Mouse (Mus musculus): ENCODE measurements around the gene Engase. TPM values are rescaled to one million over a fixed set of nuclear protein-coding genes. Genes with fewer than 3 reads are reported as not detected.
A peak's percentile ranks its signal among the peaks of the same experiment; 100 is the strongest.

Engase gene
- polyA plus RNA-seq, 1 experiment from 2014 or later: 6.6 TPM

- Histone ChIP-seq H3K27me3 (replicated peaks) (no peaks in the 10 kb centered on the region), H3K9ac (no peak overlapping the region), H3K4me3 (no peak overlapping the region), H3K27ac (no peak overlapping the region), H3K36me3 (replicated peaks) (no peaks in the 10 kb centered on the region), H3K4me1 (0 out of 2 replicates have a peak, but pooled peaks cover 3% of the 10 kb centered on the region), H3K4me2 (no peak overlapping the region), H3K9me3 (0 out of 2 replicates have a peak, but pooled peaks cover 3% of the 10 kb centered on the region)
- ATAC-seq (replicated peaks): no peak
- WGBS: 58% methylated on average over 8 of the region's 8 CpGs
Measured at GRCm38 (mm10) chr11:118459051-118459450, 17.6 kb upstream of the Engase start.

DNA sequence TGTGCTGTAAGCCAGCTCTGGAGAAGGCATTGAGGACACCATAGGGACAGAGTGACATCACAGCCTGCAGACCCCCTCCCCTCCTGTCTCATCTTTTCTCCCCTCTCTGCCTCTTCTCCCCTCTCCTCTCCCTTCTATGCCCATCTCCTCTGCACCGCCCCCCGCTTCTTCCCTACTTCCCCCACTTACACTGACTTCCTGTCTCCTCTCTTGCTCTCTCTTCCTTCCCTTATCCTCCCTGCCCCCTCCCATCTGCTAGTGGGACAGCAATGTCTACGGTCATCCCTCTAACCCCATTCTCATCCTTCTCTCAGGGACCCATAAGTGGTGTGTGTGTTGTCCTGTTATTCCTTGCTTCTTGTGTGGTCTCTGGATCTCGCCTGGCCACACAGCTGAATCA, 17.1 kb upstream of the Engase start:
- H3K9ac ChIP-seq: no peak overlapping the region

DNA sequence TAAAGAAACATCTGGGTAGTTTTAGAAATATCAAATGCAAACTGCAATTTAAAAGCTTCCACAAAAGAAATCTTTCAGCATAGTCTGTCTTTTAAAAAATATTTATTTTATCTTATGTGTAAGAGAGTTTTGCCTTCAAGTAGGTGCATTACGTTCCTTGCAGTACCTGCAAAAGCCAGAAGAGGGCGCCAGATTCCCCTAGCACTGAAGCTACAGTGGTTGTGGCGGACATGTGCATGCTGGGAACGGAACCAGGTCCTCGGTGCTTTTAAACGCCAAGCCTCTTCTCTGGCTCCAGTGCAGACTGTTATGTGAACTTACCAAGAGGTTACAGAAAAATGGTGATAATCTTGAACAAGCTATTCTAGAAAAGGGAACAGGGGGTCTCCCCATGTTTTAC, 16.3 kb upstream of the Engase start:
- Histone ChIP-seq H3K27ac (no peak overlapping the region), H3K4me2 (no peak overlapping the region), H3K4me1 (0 out of 2 replicates have a peak, but pooled peaks cover 3% of the 10 kb centered on the region), H3K27me3 (replicated peaks) (no peaks in the 10 kb centered on the region), H3K36me3 (replicated peaks) (no peaks in the 10 kb centered on the region), H3K9me3 (0 out of 2 replicates have a peak, but pooled peaks cover 3% of the 10 kb centered on the region), H3K4me3 (no peak overlapping the region), H3K9ac (no peak overlapping the region)
- ATAC-seq (replicated peaks): no peak
- WGBS: 63% methylated on average over 6 of the region's 6 CpGs

More for the DNA sequence above, 17.1 kb upstream of the Engase start:
- Histone ChIP-seq H3K4me1 (0 out of 2 replicates have a peak, but pooled peaks cover 3% of the 10 kb centered on the region), H3K27me3 (replicated peaks) (no peaks in the 10 kb centered on the region), H3K4me2 (no peak overlapping the region), H3K27ac (no peak overlapping the region), H3K4me3 (no peak overlapping the region), H3K36me3 (replicated peaks) (no peaks in the 10 kb centered on the region), H3K9me3 (0 out of 2 replicates have a peak, but pooled peaks cover 3% of the 10 kb centered on the region)
- 85% methylated on average over 4 of the region's 4 CpGs for WGBS
- ATAC-seq (replicated peaks): no peak

DNA sequence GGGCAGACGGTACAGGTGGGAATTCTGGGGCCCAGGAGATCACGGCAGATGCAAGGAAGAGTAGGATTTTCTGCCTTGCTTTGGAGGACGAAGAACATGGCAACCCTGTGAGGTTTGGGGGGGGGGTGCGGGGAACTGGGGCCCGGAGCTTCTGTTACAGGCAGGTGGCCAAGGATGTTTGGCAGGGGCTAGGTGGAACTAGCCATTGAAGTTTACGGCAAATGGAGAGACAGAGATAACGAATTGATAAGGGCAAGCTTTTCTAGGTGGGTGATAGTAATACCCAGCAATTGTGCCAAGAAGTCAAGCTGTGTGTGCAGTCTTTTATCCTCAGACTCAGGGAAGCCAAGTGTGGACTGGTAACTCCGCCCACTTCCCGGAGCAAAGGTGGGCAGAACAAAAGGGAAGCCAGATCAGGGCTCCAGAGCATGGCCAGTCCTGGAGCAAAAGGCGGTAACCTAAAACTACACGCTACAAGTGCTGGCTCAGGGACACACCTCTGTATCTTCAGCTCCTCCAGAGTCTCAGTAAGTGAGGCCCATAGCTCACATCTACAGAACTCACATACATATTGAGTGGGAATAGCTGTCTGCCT, 9.1 kb upstream of the Engase start:
- Histone ChIP-seq H3K9ac (no peak overlapping the region), H3K4me3 (no peak overlapping the region), H3K4me2 (no peak overlapping the region), H3K9me3 (no peaks in the 10 kb centered on the region), H3K27me3 (replicated peaks) (no peaks in the 10 kb centered on the region), H3K4me1 (peaks cover 4% of the 10 kb centered on the region; the same call in 1 of the 2 replicates), H3K27ac (no peak overlapping the region), H3K36me3 (replicated peaks) (no peaks in the 10 kb centered on the region)
- 47% methylated on average over 11 of the region's 11 CpGs for WGBS
- no peak for ATAC-seq (replicated peaks)

- H3K27ac ChIP-seq: 0 out of 2 replicates have a peak overlapping the region, but pooled peaks have one; percentile 9
- 83% methylated on average over 10 of the region's 10 CpGs for WGBS
Measured at GRCm38 (mm10) chr11:118469509-118470160, 7.0 kb upstream of the Engase start.

GRCm38 (mm10) chr11:118470234-118470966, 6.2 kb upstream of the Engase start:
- H3K4me3 ChIP-seq: no peak overlapping the region
- 20% methylated on average over 12 of the region's 12 CpGs for WGBS

More at GRCm38 (mm10) chr11:118469509-118470160, 7.0 kb upstream of the Engase start:
- Histone ChIP-seq H3K4me1 (peaks cover 4% of the 10 kb centered on the region; the same call in 1 of the 2 replicates), H3K4me3 (no peak overlapping the region), H3K9ac (no peak overlapping the region), H3K9me3 (no peaks in the 10 kb centered on the region), H3K4me2 (no peak overlapping the region), H3K27me3 (replicated peaks) (no peaks in the 10 kb centered on the region), H3K36me3 (replicated peaks) (no peaks in the 10 kb centered on the region)
- no peak for ATAC-seq (replicated peaks)

DNA sequence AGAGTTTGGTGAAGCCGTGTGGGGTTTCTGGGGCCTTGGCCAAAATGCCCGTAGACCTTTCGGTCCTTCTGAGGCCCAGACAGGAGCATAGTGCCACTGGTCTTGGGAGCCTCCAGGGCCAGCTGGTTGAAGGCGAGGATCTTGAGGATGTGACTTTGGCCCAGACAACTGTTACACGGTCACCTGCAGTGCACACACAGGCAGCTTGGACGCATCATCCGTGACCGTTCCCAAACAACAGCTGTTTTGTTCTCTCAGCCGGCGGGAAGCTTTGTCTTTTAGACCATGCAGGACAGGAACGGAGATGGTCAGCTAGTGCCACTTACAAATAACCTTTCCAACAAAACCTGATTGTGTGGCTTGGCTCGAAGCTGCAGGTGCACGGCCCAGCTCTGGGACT, 5.0 kb upstream of the Engase start:
- no peak overlapping the region for H3K4me3 ChIP-seq
- ATAC-seq (replicated peaks): no peak
- H3K9me3 ChIP-seq: no peaks in the 10 kb centered on the region
- no peaks in the 10 kb centered on the region for H3K27me3 ChIP-seq (replicated peaks)
- no peak overlapping the region for H3K9ac ChIP-seq
- H3K4me2 ChIP-seq: no peak overlapping the region
- WGBS: 69% methylated on average over 13 of the region's 13 CpGs
- H3K27ac ChIP-seq: no peak overlapping the region
- no peaks in the 10 kb centered on the region for H3K36me3 ChIP-seq (replicated peaks)
- peaks cover 7% of the 10 kb centered on the region for H3K4me1 ChIP-seq

More at GRCm38 (mm10) chr11:118470234-118470966, 6.2 kb upstream of the Engase start:
- Histone ChIP-seq H3K27ac (0 out of 2 replicates have a peak overlapping the region, but pooled peaks have one; percentile 9), H3K9ac (no peak overlapping the region), H3K4me2 (no peak overlapping the region), H3K27me3 (replicated peaks) (no peaks in the 10 kb centered on the region), H3K9me3 (no peaks in the 10 kb centered on the region), H3K36me3 (replicated peaks) (no peaks in the 10 kb centered on the region), H3K4me1 (peaks cover 4% of the 10 kb centered on the region; the same call in 1 of the 2 replicates)
- no peak for ATAC-seq (replicated peaks)

GRCm38 (mm10) chr11:118473161-118473560, 3.5 kb upstream of the Engase start:
- Histone ChIP-seq H3K4me2 (no peak overlapping the region), H3K27ac (no peak overlapping the region), H3K36me3 (replicated peaks) (no peaks in the 10 kb centered on the region), H3K4me3 (no peak overlapping the region), H3K27me3 (replicated peaks) (no peaks in the 10 kb centered on the region), H3K9me3 (no peaks in the 10 kb centered on the region), H3K9ac (no peak overlapping the region), H3K4me1 (peaks cover 17% of the 10 kb centered on the region)
- ATAC-seq (replicated peaks): no peak
- 90% methylated on average over 1 of the region's 1 CpGs for WGBS

- no peak for ATAC-seq (replicated peaks)
- WGBS: 83% methylated on average over 6 of the region's 6 CpGs
- Histone ChIP-seq H3K36me3 (replicated peaks) (no peaks in the 10 kb centered on the region), H3K4me3 (no peak overlapping the region), H3K4me1 (peaks cover 17% of the 10 kb centered on the region), H3K27ac (no peak overlapping the region), H3K9me3 (no peaks in the 10 kb centered on the region), H3K4me2 (no peak overlapping the region), H3K27me3 (replicated peaks) (no peaks in the 10 kb centered on the region), H3K9ac (no peak overlapping the region)
Measured at GRCm38 (mm10) chr11:118473842-118474500, 2.7 kb upstream of the Engase start.

GRCm38 (mm10) chr11:118475496-118476083, 1.0 kb upstream of the Engase start:
- Histone ChIP-seq H3K9me3 (no peaks in the 10 kb centered on the region), H3K27ac (no peak overlapping the region), H3K4me2 (no peak overlapping the region), H3K27me3 (replicated peaks) (no peaks in the 10 kb centered on the region), H3K4me3 (no peak overlapping the region), H3K9ac (no peak overlapping the region), H3K4me1 (peaks cover 13% of the 10 kb centered on the region), H3K36me3 (replicated peaks) (no peaks in the 10 kb centered on the region)
- no peak for ATAC-seq (replicated peaks)
- 92% methylated on average over 7 of the region's 7 CpGs for WGBS

GRCm38 (mm10) chr11:118479776-118480175, 3.1 kb downstream of the Engase start:
- peaks cover 13% of the 10 kb centered on the region for H3K4me1 ChIP-seq
- no peak overlapping the region for H3K9ac ChIP-seq
- H3K27ac ChIP-seq: no peak overlapping the region
- 87% methylated on average over 12 of the region's 12 CpGs for WGBS
- H3K9me3 ChIP-seq: no peaks in the 10 kb centered on the region
- no peak overlapping the region for H3K4me2 ChIP-seq
- no peaks in the 10 kb centered on the region for H3K27me3 ChIP-seq (replicated peaks)
- H3K36me3 ChIP-seq (replicated peaks): no peaks in the 10 kb centered on the region
- ATAC-seq (replicated peaks): no peak
- no peak overlapping the region for H3K4me3 ChIP-seq

Measured in midbrain, embryonic 15.5 days (tissue).